Mouse (Mus musculus): Measurements from ENCODE around the gene Bckdk. TPM values are rescaled to one million over a fixed set of nuclear protein-coding genes. Genes with fewer than 3 reads are reported as not detected.

Gene Bckdk
- total and polyA plus RNA-seq, 3 experiments, result 32.6 to 126 TPM; not detected in 1

DNA sequence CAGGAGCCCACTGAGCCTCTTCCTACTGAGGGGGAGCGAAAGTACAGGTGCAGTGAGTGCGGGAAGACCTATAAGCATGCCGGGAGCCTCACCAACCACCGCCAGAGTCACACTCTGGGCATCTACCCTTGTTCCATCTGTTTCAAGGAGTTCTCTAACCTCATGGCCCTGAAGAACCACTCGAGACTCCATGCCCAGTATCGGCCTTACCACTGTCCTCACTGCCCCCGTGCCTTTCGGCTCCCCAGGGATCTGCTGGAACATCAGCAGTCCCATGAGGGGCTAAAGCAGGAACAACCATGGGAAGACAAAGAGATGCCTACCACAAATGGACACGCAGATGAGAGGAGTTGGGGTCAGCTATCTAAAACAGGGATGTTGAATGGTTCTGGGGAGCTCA is 24.6 kb upstream of the Bckdk start:
- H3K4me1 ChIP-seq (ENCODE audit: control insufficient read depth in 1 of 2, insufficient read depth in 2 of 2, low read length in 2 of 2), result peaks cover 10 to 28% of the 10 kb centered on the region in 2 experiments

DNA sequence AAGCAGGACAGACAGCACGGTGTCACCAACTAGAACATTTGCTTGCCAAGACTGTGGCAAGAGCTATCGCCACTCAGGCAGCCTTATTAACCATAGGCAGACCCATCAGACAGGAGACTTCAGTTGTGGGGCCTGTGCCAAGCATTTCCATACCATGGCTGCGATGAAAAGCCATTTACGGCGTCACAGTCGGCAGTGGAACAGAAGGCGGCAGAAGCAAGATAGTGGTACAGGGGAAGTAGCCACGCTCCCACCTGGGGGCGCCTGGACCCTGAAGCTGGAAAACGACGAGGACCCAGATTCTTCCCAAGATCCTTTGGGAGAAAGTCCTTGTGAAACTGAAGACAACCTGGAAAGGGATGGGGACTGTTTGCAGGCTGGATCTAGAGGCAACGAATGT is 23.5 kb upstream of the Bckdk start:
- H3K4me1 ChIP-seq (ENCODE audit: control insufficient read depth in 1 of 2, insufficient read depth in 2 of 2, low read length in 2 of 2), result peaks cover 16 to 31% of the 10 kb centered on the region in 2 experiments
- no peak overlapping the region for H3K9ac ChIP-seq (ENCODE audit: control insufficient read depth, low read depth, low read length, poor library complexity, severe bottlenecking)
- no peak overlapping the region for H3K27ac ChIP-seq (ENCODE audit: control insufficient read depth, low read depth, low read length)
- H3K4me3 ChIP-seq (ENCODE audit: control insufficient read depth in 1 of 2, insufficient read depth in 1 of 2, low read depth in 2 of 2, low read length in 2 of 2), result no peak overlapping the region
- DNase-seq (ENCODE audit: low read depth, low spot score), result no peak
- H3K36me3 ChIP-seq (ENCODE audit: control insufficient read depth in 1 of 2, insufficient read depth in 2 of 2, low read length in 2 of 2), result peaks cover 8 to 27% of the 10 kb centered on the region in 2 experiments
- H3K27me3 ChIP-seq (ENCODE audit: control insufficient read depth in 1 of 2, insufficient read depth in 2 of 2, low read length in 2 of 2), result no peaks in the 10 kb centered on the region
- H3K9me3 ChIP-seq (replicated peaks; ENCODE audit: insufficient read depth, low read length), result no peaks in the 10 kb centered on the region
- peaks cover 74% of the 10 kb centered on the region for H3K79me2 ChIP-seq (ENCODE audit: control insufficient read depth, insufficient read depth, low read length, poor library complexity)
- no peak for TF ChIP-seq TCF12 (IDR thresholded peaks at IDR 0.05; ENCODE audit: low read depth, low read length)
- no peak for TF ChIP-seq POLR2AphosphoS2 (IDR thresholded peaks at IDR 0.05; ENCODE audit: low read length)
- no peak for TF ChIP-seq ZC3H11A (IDR thresholded peaks at IDR 0.05; ENCODE audit: low read depth, low read length)
- TF ChIP-seq UBTF (IDR thresholded peaks at IDR 0.05; ENCODE audit: borderline replicate concordance, insufficient read depth, low read depth, low read length), result no peak
- no peak for TF ChIP-seq MYB (IDR thresholded peaks at IDR 0.05; ENCODE audit: low read depth, low read length)
- TF ChIP-seq MAFK (IDR thresholded peaks at IDR 0.05; ENCODE audit: borderline replicate concordance, low read depth, low read length), result no peak
- TF ChIP-seq TAL1 (IDR thresholded peaks at IDR 0.05; ENCODE audit: low read length), result no peak
- TF ChIP-seq ZNF384 (IDR thresholded peaks at IDR 0.05; ENCODE audit: low read depth, low read length), result no peak
- TF ChIP-seq SMC3 (IDR thresholded peaks at IDR 0.05; ENCODE audit: low read depth, low read length), result no peak
- TF ChIP-seq ETS1 (IDR thresholded peaks at IDR 0.05; ENCODE audit: low read depth, low read length), result no peak
- no peak for TF ChIP-seq USF2 (IDR thresholded peaks at IDR 0.05; ENCODE audit: borderline replicate concordance in 1 of 2, insufficient read depth in 1 of 2, low read depth in 1 of 2, low read length in 2 of 2)
- TF ChIP-seq POLR2A (IDR thresholded peaks at IDR 0.05; ENCODE audit: control insufficient read depth in 1 of 2, insufficient read depth in 1 of 2, low read depth in 1 of 2, low read length in 2 of 2, poor library complexity in 1 of 2), result no peak; a peak in 1 of 4 replicates
- TF ChIP-seq POLR2AphosphoS5 (IDR thresholded peaks at IDR 0.05; ENCODE audit: borderline replicate concordance, low read depth, low read length), result no peak
- TF ChIP-seq MYC (IDR thresholded peaks at IDR 0.05; ENCODE audit: low read depth, low read length), result no peak
- no peak for TF ChIP-seq CTCF (IDR thresholded peaks at IDR 0.05 in 2 of 3, conservative IDR thresholded peaks at IDR 0.05 in 1 of 3; ENCODE audit: control insufficient read depth in 1 of 3, insufficient read depth in 1 of 3, low read depth in 2 of 3, low read length in 3 of 3, poor library complexity in 1 of 3, severe bottlenecking in 1 of 3)
- TF ChIP-seq MEF2A (IDR thresholded peaks at IDR 0.05; ENCODE audit: extremely low read depth, insufficient replicate concordance, low read depth, low read length, poor library complexity, severe bottlenecking), result no peak
- TF ChIP-seq BHLHE40 (IDR thresholded peaks at IDR 0.05; ENCODE audit: borderline replicate concordance, low read depth, low read length), result no peak
- no peak for TF ChIP-seq RCOR1 (IDR thresholded peaks at IDR 0.05; ENCODE audit: low read depth, low read length)

More for the DNA sequence above, 24.6 kb upstream of the Bckdk start:
- Histone ChIP-seq H3K9ac (ENCODE audit: control insufficient read depth, low read depth, low read length, poor library complexity, severe bottlenecking) (no peak overlapping the region), H3K79me2 (ENCODE audit: control insufficient read depth, insufficient read depth, low read length, poor library complexity) (peaks cover 75% of the 10 kb centered on the region), H3K9me3 (replicated peaks; ENCODE audit: insufficient read depth, low read length) (no peaks in the 10 kb centered on the region), H3K27me3 (ENCODE audit: control insufficient read depth in 1 of 2, insufficient read depth in 2 of 2, low read length in 2 of 2) (no peaks in the 10 kb centered on the region), H3K4me3 (ENCODE audit: control insufficient read depth in 1 of 2, insufficient read depth in 1 of 2, low read depth in 2 of 2, low read length in 2 of 2) (no peak overlapping the region), H3K36me3 (ENCODE audit: control insufficient read depth in 1 of 2, insufficient read depth in 2 of 2, low read length in 2 of 2) (peaks cover 6 to 22% of the 10 kb centered on the region in 2 experiments), H3K27ac (ENCODE audit: control insufficient read depth, low read depth, low read length) (no peak overlapping the region)
- DNase-seq (ENCODE audit: low read depth, low spot score), result no peak
- no peak for TF ChIP-seq CHD1 (IDR thresholded peaks at IDR 0.05; ENCODE audit: low read depth, low read length)
- TF ChIP-seq MXI1 (IDR thresholded peaks at IDR 0.05; ENCODE audit: low read depth, low read length), result no peak
- TF ChIP-seq ZNF384 (IDR thresholded peaks at IDR 0.05; ENCODE audit: low read depth, low read length), result no peak
- no peak for TF ChIP-seq CTCF (IDR thresholded peaks at IDR 0.05 in 2 of 3, conservative IDR thresholded peaks at IDR 0.05 in 1 of 3; ENCODE audit: control insufficient read depth in 1 of 3, insufficient read depth in 1 of 3, low read depth in 2 of 3, low read length in 3 of 3, poor library complexity in 1 of 3, severe bottlenecking in 1 of 3)
- no peak for TF ChIP-seq TBP (IDR thresholded peaks at IDR 0.05; ENCODE audit: low read depth, low read length)
- no peak for TF ChIP-seq RAD21 (IDR thresholded peaks at IDR 0.05; ENCODE audit: low read depth, low read length)
- no peak for TF ChIP-seq MYB (IDR thresholded peaks at IDR 0.05; ENCODE audit: low read depth, low read length)
- no peak for TF ChIP-seq JUND (IDR thresholded peaks at IDR 0.05; ENCODE audit: low read depth, low read length)
- TF ChIP-seq ZMIZ1 (IDR thresholded peaks at IDR 0.05; ENCODE audit: low read depth, low read length), result no peak
- TF ChIP-seq SIN3A (IDR thresholded peaks at IDR 0.05; ENCODE audit: low read length), result no peak
- TF ChIP-seq NRF1 (IDR thresholded peaks at IDR 0.05; ENCODE audit: insufficient read depth, low read depth, low read length, poor library complexity, severe bottlenecking), result no peak
- no peak for TF ChIP-seq TCF12 (IDR thresholded peaks at IDR 0.05; ENCODE audit: low read depth, low read length)
- no peak for TF ChIP-seq POLR2AphosphoS2 (IDR thresholded peaks at IDR 0.05; ENCODE audit: low read length)
- TF ChIP-seq MAX (IDR thresholded peaks at IDR 0.05; ENCODE audit: low read length), result no peak
- no peak for TF ChIP-seq NELFE (IDR thresholded peaks at IDR 0.05; ENCODE audit: low read depth, low read length)
- no peak for TF ChIP-seq ETS1 (IDR thresholded peaks at IDR 0.05; ENCODE audit: low read depth, low read length)
- TF ChIP-seq ZC3H11A (IDR thresholded peaks at IDR 0.05; ENCODE audit: low read depth, low read length), result no peak
- TF ChIP-seq BHLHE40 (IDR thresholded peaks at IDR 0.05; ENCODE audit: borderline replicate concordance, low read depth, low read length), result no peak
